ENCODE assay signal across 13 mouse cellular contexts in genomic region chr8:46484077-46484476, GRCm38 (mm10). TPM values are rescaled to one million over a fixed set of nuclear protein-coding genes. Genes with fewer than 3 reads are reported as not detected.
A peak's percentile ranks its signal among the peaks of the same experiment; 100 is the strongest.
DNase-seq lines count a peak whose midpoint lies in the region; ATAC-seq lines count a peak whose summit lies in the region.
"Had no signal": no experiment of that assay in that cellular context is flagged by ENCODE, and none has a peak within 500 bp of the region (broad histone marks: within the 10 kb centered on the region; RNA-seq: fewer than 3 reads in every experiment).

No protein-coding gene starts in this region.

- ATAC-seq in stomach, embryonic 16.5 days (ENCODE audit: insufficient read depth, low FRiP score) = peak; percentile 65; the same call in 1 of the 2 replicates
- ATAC-seq in midbrain, embryonic 16.5 days = no peak

- peak; percentile 2 for DNase-seq in layer of hippocampus, adult 11-12 months (ENCODE audit: low spot score)
- no peak for DNase-seq in layer of hippocampus, adult 8-10 months (ENCODE audit: low spot score in 2 of 2)
- DNase-seq in limb, embryonic 10.5 days (ENCODE audit: low spot score) = no peak
- DNase-seq in adipocyte (ENCODE audit: low spot score) = no peak
- DNase-seq: layer of hippocampus, adult 9-11 months; right cerebral cortex, postnatal 4 days had no signal

- peak overlapping the region; percentile 16; the same call in 1 of the 2 replicates for H3K4me3 ChIP-seq in brown adipose tissue, adult 24 weeks (ENCODE audit: insufficient read depth, low read depth, low read length)
- H3K4me3 ChIP-seq in limb, embryonic 10.5 days = no peak overlapping the region
- no peak overlapping the region for H3K4me3 ChIP-seq in stomach, embryonic 16.5 days (replicated peaks; ENCODE audit: low read length)
- no peak overlapping the region for H3K4me3 ChIP-seq in midbrain, embryonic 16.5 days (ENCODE audit: low read depth, low read length)
- H3K4me3 ChIP-seq: heart, embryonic 10.5 days; hindbrain, embryonic 12.5 days; myocyte had no signal

- H3K4me2 ChIP-seq in stomach, embryonic 16.5 days (ENCODE audit: low read depth, low read length) = no peak overlapping the region
- H3K4me2 ChIP-seq in midbrain, embryonic 16.5 days (ENCODE audit: low read length) = no peak overlapping the region
- H3K4me2 ChIP-seq: hindbrain, embryonic 12.5 days had no signal

- no peaks in the 10 kb centered on the region for H3K27me3 ChIP-seq in limb, embryonic 10.5 days (ENCODE audit: low read depth, poor library complexity, severe bottlenecking)
- no peaks in the 10 kb centered on the region for H3K27me3 ChIP-seq in stomach, embryonic 16.5 days (ENCODE audit: control insufficient read depth, insufficient read depth, low read length)
- H3K27me3 ChIP-seq in midbrain, embryonic 16.5 days (ENCODE audit: control insufficient read depth, insufficient read depth, low read depth, low read length) = no peaks in the 10 kb centered on the region
- H3K27me3 ChIP-seq: CH12.LX; hindbrain, embryonic 12.5 days had no signal

- no peaks in the 10 kb centered on the region for H3K36me3 ChIP-seq in limb, embryonic 10.5 days
- no peaks in the 10 kb centered on the region for H3K36me3 ChIP-seq in stomach, embryonic 16.5 days (ENCODE audit: control insufficient read depth, insufficient read depth, low read length)
- no peaks in the 10 kb centered on the region for H3K36me3 ChIP-seq in midbrain, embryonic 16.5 days (ENCODE audit: control insufficient read depth, insufficient read depth, low read length)
- H3K36me3 ChIP-seq: hindbrain, embryonic 12.5 days had no signal

- H3K4me1 ChIP-seq in brown adipose tissue, adult 24 weeks (ENCODE audit: control insufficient read depth, insufficient read depth, insufficient read length, low read length) = peaks cover 22% of the 10 kb centered on the region
- peaks cover 30% of the 10 kb centered on the region for H3K4me1 ChIP-seq in limb, embryonic 10.5 days
- peaks cover 36% of the 10 kb centered on the region for H3K4me1 ChIP-seq in stomach, embryonic 16.5 days (ENCODE audit: control insufficient read depth, insufficient read depth, low read length)
- peaks cover 6% of the 10 kb centered on the region; the same call in 1 of the 2 replicates for H3K4me1 ChIP-seq in midbrain, embryonic 16.5 days (ENCODE audit: control insufficient read depth, insufficient read depth, low read length)

- no peaks in the 10 kb centered on the region for H3K9me3 ChIP-seq in limb, embryonic 10.5 days (replicated peaks)
- H3K9me3 ChIP-seq in stomach, embryonic 16.5 days (replicated peaks; ENCODE audit: control insufficient read depth, low read length) = no peaks in the 10 kb centered on the region
- no peaks in the 10 kb centered on the region for H3K9me3 ChIP-seq in midbrain, embryonic 16.5 days (replicated peaks; ENCODE audit: control insufficient read depth, low read length, poor library complexity, severe bottlenecking)
- H3K9me3 ChIP-seq: heart, embryonic 10.5 days; hindbrain, embryonic 12.5 days had no signal

- H3K27ac ChIP-seq in brown adipose tissue, adult 24 weeks (replicated peaks; ENCODE audit: low read depth, low read length) = peak overlapping the region; percentile 45
- peak overlapping the region; percentile 14; the same call in 1 of the 2 replicates for H3K27ac ChIP-seq in limb, embryonic 10.5 days
- peak overlapping the region; percentile 69; the same call in 1 of the 2 replicates for H3K27ac ChIP-seq in stomach, embryonic 16.5 days (ENCODE audit: low read length)
- no peak overlapping the region for H3K27ac ChIP-seq in midbrain, embryonic 16.5 days (ENCODE audit: low read length)
- H3K27ac ChIP-seq: heart, embryonic 10.5 days; hindbrain, embryonic 12.5 days had no signal

- no peak overlapping the region; the same call in 1 of the 2 replicates for H3K9ac ChIP-seq in stomach, embryonic 16.5 days (ENCODE audit: low read length)
- no peak overlapping the region for H3K9ac ChIP-seq in midbrain, embryonic 16.5 days (ENCODE audit: low read depth, low read length)
- H3K9ac ChIP-seq: hindbrain, embryonic 12.5 days had no signal

- 52% methylated on average over 4 of the region's 4 CpGs for WGBS in limb, embryonic 10.5 days
- 27% methylated on average over 4 of the region's 4 CpGs for WGBS in stomach, embryonic 16.5 days
- 39% methylated on average over 4 of the region's 4 CpGs for WGBS in midbrain, embryonic 16.5 days

RNA-seq across cellular contexts. Expression of gene Acsl1, which starts 13.2 kb away (rescaled TPM):
- 10 to 100 TPM; 40.6 to 49.2 (median 47.4) TPM for total RNA-seq in layer of hippocampus, adult 8-10 months (2022)
- 734 and 1,073 TPM in 2 replicates for polyA plus RNA-seq in brown adipose tissue, adult 24 weeks (2012; ENCODE audit: insufficient read depth, insufficient read length, missing spikeins)
- 5.8 and 7.0 TPM in 2 replicates for polyA plus RNA-seq in limb, embryonic 10.5 days (2016; fragmentation: Nextera tagmentation; extraction: Ambion mirVana)
- polyA plus RNA-seq in stomach, embryonic 16.5 days (2015; fragmentation: Nextera tagmentation; extraction: Ambion mirVana) = 33.4 and 42.0 TPM in 2 replicates
- 17.9 and 20.2 TPM in 2 replicates for polyA plus RNA-seq in midbrain, embryonic 16.5 days (2015; fragmentation: Nextera tagmentation; extraction: Ambion mirVana)

Comparison
In these comparisons a context has a peak if more than half of its experiments do, and no peak if none do; other contexts are left out.
1. RNA of gene Acsl1, which starts 13.2 kb away (polyA plus RNA-seq): 734 to 1,073 TPM in brown adipose tissue, adult 24 weeks; 33.4 to 42.0 TPM in stomach, embryonic 16.5 days, 17.9 to 20.2 TPM in midbrain, embryonic 16.5 days and 5.8 to 7.0 TPM in limb, embryonic 10.5 days; every median in the first group is over 10 times any median in the second.